Mouse (Mus musculus): ENCODE measurements around the gene Hnrnpl. TPM values are rescaled to one million over a fixed set of nuclear protein-coding genes. Genes with fewer than 3 reads are reported as not detected.

Hnrnpl gene
- total and polyA plus RNA-seq, 2 experiments from 2014 or later: 171 to 259 TPM

- peak; percentile 8; the same call in 1 of the 2 replicates for ATAC-seq (ENCODE audit: insufficient read depth, low read depth)
Observed at GRCm38 (mm10) chr7:28825686-28826401, 17.5 kb downstream of the Hnrnpl start.

GRCm38 (mm10) chr7:28826402-28826772 is 18.0 kb downstream of the Hnrnpl start:
- Histone ChIP-seq H3K4me2 (ENCODE audit: low read depth, low read length) (peak overlapping the region; percentile 60), H3K36me3 (replicated peaks; ENCODE audit: control insufficient read depth, insufficient read depth, low read length) (peaks cover 36% of the 10 kb centered on the region), H3K27me3 (ENCODE audit: control insufficient read depth, insufficient read depth, low read length) (no peaks in the 10 kb centered on the region), H3K9ac (replicated peaks; ENCODE audit: low read depth, low read length) (0 out of 2 replicates have a peak overlapping the region, but pooled peaks have one; percentile 74), H3K27ac (ENCODE audit: low read depth) (peak overlapping the region; percentile 94), H3K4me3 (ENCODE audit: low read depth, low read length) (peak overlapping the region; percentile 54; the same call in 1 of the 2 replicates), H3K4me1 (ENCODE audit: control insufficient read depth, insufficient read depth) (peaks cover 24% of the 10 kb centered on the region), H3K9me3 (replicated peaks; ENCODE audit: control insufficient read depth, low read length) (no peaks in the 10 kb centered on the region)
- no peak for DNase-seq (ENCODE audit: low spot score)
- TF ChIP-seq CTCF (IDR thresholded peaks at IDR 0.05; ENCODE audit: low read depth) (no peak), EP300 (IDR thresholded peaks at IDR 0.05; ENCODE audit: low read depth) (no peak)
- ATAC-seq (ENCODE audit: insufficient read depth, low read depth): no peak
- 88% methylated on average over 7 of the region's 7 CpGs for WGBS

More at GRCm38 (mm10) chr7:28825686-28826401, 17.5 kb downstream of the Hnrnpl start:
- Histone ChIP-seq H3K9ac (replicated peaks; ENCODE audit: low read depth, low read length) (peak overlapping the region; percentile 74), H3K4me2 (ENCODE audit: low read depth, low read length) (peak overlapping the region; percentile 60), H3K4me3 (ENCODE audit: low read depth, low read length) (peak overlapping the region; percentile 54), H3K4me1 (ENCODE audit: control insufficient read depth, insufficient read depth) (peaks cover 19% of the 10 kb centered on the region), H3K36me3 (replicated peaks; ENCODE audit: control insufficient read depth, insufficient read depth, low read length) (peaks cover 36% of the 10 kb centered on the region), H3K27me3 (ENCODE audit: control insufficient read depth, insufficient read depth, low read length) (no peaks in the 10 kb centered on the region), H3K9me3 (replicated peaks; ENCODE audit: control insufficient read depth, low read length) (no peaks in the 10 kb centered on the region), H3K27ac (ENCODE audit: low read depth) (peak overlapping the region; percentile 94)
- DNase-seq (ENCODE audit: low spot score): no peak
- TF ChIP-seq CTCF (IDR thresholded peaks at IDR 0.05; ENCODE audit: low read depth) (no peak), EP300 (IDR thresholded peaks at IDR 0.05; ENCODE audit: low read depth) (no peak)
- WGBS: 29% methylated on average over 11 of the region's 11 CpGs

GRCm38 (mm10) chr7:28827338-28827737 is 19.0 kb downstream of the Hnrnpl start:
- Histone ChIP-seq H3K36me3 (replicated peaks; ENCODE audit: control insufficient read depth, insufficient read depth, low read length) (peaks cover 36% of the 10 kb centered on the region), H3K27ac (ENCODE audit: low read depth) (peak overlapping the region; percentile 44; the same call in 1 of the 2 replicates), H3K9me3 (replicated peaks; ENCODE audit: control insufficient read depth, low read length) (no peaks in the 10 kb centered on the region), H3K4me3 (ENCODE audit: low read depth, low read length) (no peak overlapping the region), H3K27me3 (ENCODE audit: control insufficient read depth, insufficient read depth, low read length) (no peaks in the 10 kb centered on the region), H3K4me1 (ENCODE audit: control insufficient read depth, insufficient read depth) (peaks cover 25% of the 10 kb centered on the region), H3K4me2 (ENCODE audit: low read depth, low read length) (no peak overlapping the region), H3K9ac (replicated peaks; ENCODE audit: low read depth, low read length) (no peak overlapping the region)
- DNase-seq (ENCODE audit: low spot score): no peak
- no peak for ATAC-seq (ENCODE audit: insufficient read depth, low read depth)
- 39% methylated on average over 3 of the region's 3 CpGs for WGBS
- TF ChIP-seq EP300 (IDR thresholded peaks at IDR 0.05; ENCODE audit: low read depth) (no peak), CTCF (IDR thresholded peaks at IDR 0.05; ENCODE audit: low read depth) (no peak)

GRCm38 (mm10) chr7:28829821-28830220 is 21.5 kb downstream of the Hnrnpl start:
- H3K27ac ChIP-seq (ENCODE audit: low read depth): no peak overlapping the region

GRCm38 (mm10) chr7:28830981-28831380 is 22.6 kb downstream of the Hnrnpl start:
- no peak for TF ChIP-seq CTCF (IDR thresholded peaks at IDR 0.05; ENCODE audit: low read depth)
- no peak for TF ChIP-seq EP300 (IDR thresholded peaks at IDR 0.05; ENCODE audit: low read depth)
- H3K27ac ChIP-seq (ENCODE audit: low read depth): peak overlapping the region; percentile 36
- 53% methylated on average over 5 of the region's 5 CpGs for WGBS
- DNase-seq (ENCODE audit: low spot score) (no peak), ATAC-seq (ENCODE audit: insufficient read depth, low read depth) (peak; percentile 44)
- H3K4me2 ChIP-seq (ENCODE audit: low read depth, low read length): no peak overlapping the region
- H3K9ac ChIP-seq (replicated peaks; ENCODE audit: low read depth, low read length): no peak overlapping the region
- peaks cover 30% of the 10 kb centered on the region for H3K36me3 ChIP-seq (replicated peaks; ENCODE audit: control insufficient read depth, insufficient read depth, low read length)
- H3K27me3 ChIP-seq (ENCODE audit: control insufficient read depth, insufficient read depth, low read length): no peaks in the 10 kb centered on the region
- H3K4me1 ChIP-seq (ENCODE audit: control insufficient read depth, insufficient read depth): peaks cover 20% of the 10 kb centered on the region
- H3K9me3 ChIP-seq (replicated peaks; ENCODE audit: control insufficient read depth, low read length): no peaks in the 10 kb centered on the region
- H3K4me3 ChIP-seq (ENCODE audit: low read depth, low read length): no peak overlapping the region

More at GRCm38 (mm10) chr7:28829821-28830220, 21.5 kb downstream of the Hnrnpl start:
- H3K4me2 ChIP-seq (ENCODE audit: low read depth, low read length): no peak overlapping the region
- H3K4me1 ChIP-seq (ENCODE audit: control insufficient read depth, insufficient read depth): peaks cover 20% of the 10 kb centered on the region
- H3K4me3 ChIP-seq (ENCODE audit: low read depth, low read length): no peak overlapping the region
- peaks cover 30% of the 10 kb centered on the region for H3K36me3 ChIP-seq (replicated peaks; ENCODE audit: control insufficient read depth, insufficient read depth, low read length)
- WGBS: 84% methylated on average over 8 of the region's 8 CpGs
- ATAC-seq (ENCODE audit: insufficient read depth, low read depth) (no peak), DNase-seq (ENCODE audit: low spot score) (no peak)
- no peak for TF ChIP-seq EP300 (IDR thresholded peaks at IDR 0.05; ENCODE audit: low read depth)
- TF ChIP-seq CTCF (IDR thresholded peaks at IDR 0.05; ENCODE audit: low read depth): no peak
- H3K9me3 ChIP-seq (replicated peaks; ENCODE audit: control insufficient read depth, low read length): no peaks in the 10 kb centered on the region
- no peaks in the 10 kb centered on the region for H3K27me3 ChIP-seq (ENCODE audit: control insufficient read depth, insufficient read depth, low read length)
- no peak overlapping the region for H3K9ac ChIP-seq (replicated peaks; ENCODE audit: low read depth, low read length)
